Mouse (Mus musculus) left cerebral cortex, adult 18-20 months (tissue): ENCODE results near the gene Prkrip1. TPM values are rescaled to one million over a fixed set of nuclear protein-coding genes. Genes with fewer than 3 reads are reported as not detected.
A peak's percentile ranks its signal among the peaks of the same experiment; 100 is the strongest.
"Not testable (repeated sequence)": the region's sequence is repeated elsewhere in the genome, so short reads cannot be mapped to it uniquely, and the experiment has no call there.

ENCODE experiments used
- DNase-seq, 2 experiments: peaks; one replicate each; pipeline ENCODE4 v3.0.0; 2021 to 2022; ENCODE audit warnings: low spot score in 2 of 2, mixed read lengths in 1 of 2
- total RNA-seq, 2 experiments: library from RNA; stranded (reverse); gene quantifications; 2 replicates each; pipeline ENCODE4 v1.2.3; 2021

The Prkrip1 gene
- total RNA-seq, 2 experiments from 2014 or later: 36.2 to 40.7 TPM

DNA sequence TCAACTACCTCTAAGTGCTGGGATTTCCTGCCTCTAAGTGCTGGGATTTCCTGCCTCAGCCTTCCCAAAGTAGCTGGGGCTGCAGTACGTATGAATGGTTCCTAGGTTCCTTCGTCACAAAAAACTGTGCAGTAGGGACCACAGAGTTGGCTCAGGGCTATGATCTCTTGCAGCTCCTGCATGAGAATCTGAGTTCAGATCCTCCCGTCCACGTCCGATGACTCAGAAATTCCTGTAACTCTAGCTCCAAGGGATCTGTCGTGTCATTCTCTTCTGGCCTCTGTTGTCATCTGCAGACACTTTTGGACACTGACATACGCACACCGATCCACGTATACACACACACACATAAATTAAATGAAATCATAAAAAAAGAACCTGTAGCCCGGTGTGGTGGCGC lies 14.0 kb upstream of the Prkrip1 start:
- no peak for DNase-seq

DNA sequence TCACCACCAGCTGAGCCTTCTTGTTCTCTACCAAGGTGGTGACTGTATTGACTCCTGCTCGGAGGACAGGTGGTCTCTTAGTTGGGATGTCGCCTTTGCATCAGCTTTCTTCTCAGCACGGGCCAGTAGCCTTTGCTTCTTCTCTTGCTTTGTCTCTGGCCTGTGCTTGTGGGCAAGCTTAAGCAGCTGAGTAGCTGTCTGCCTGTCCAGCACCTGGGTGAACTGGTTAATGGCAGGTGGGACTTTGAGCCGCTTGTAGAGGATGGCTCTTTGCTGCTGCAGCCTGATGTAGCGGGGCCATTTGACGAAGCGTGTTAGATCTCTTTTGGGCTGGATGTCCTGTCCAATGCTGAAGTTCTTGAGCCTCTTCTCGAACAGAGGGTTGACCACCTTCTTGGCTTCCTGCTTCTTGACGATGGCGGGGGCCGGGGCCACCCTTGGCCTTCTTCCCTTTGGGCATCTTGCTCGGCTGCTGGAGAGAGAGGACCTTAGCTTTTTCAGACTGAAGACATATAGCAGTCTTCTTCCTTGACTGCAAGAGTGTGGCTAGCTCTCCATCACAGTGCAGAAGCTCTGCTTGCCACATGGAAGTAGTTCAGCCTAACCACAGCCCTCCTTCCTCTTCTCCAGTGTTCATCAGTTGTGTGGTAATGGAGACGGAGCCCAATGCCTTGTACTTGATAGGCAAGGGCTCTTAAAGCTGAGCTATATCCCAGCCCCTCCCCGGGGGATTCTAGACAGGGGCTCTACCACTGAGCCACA lies 12.8 kb upstream of the Prkrip1 start:
- not testable (repeated sequence) for DNase-seq

DNA sequence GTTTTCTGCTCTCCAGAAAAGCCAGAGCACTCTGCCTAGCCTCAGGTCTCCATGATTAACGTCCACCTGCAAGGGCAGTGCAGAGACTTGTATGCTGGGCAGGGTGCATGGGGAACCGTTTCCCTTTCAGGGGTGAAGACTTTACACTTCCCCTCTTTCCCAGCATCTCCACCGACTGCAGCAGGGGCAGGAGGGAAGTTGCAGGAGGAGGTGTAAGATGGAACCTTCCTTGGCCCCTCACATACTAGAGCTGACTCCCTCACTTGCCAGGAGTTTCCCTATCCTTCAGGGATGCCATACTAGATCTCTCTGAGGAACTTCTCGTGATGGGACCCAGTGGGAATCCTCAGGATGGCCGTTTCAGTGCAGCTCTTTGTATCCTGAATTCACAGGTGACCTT lies 11.8 kb upstream of the Prkrip1 start:
- no peak for DNase-seq

DNA sequence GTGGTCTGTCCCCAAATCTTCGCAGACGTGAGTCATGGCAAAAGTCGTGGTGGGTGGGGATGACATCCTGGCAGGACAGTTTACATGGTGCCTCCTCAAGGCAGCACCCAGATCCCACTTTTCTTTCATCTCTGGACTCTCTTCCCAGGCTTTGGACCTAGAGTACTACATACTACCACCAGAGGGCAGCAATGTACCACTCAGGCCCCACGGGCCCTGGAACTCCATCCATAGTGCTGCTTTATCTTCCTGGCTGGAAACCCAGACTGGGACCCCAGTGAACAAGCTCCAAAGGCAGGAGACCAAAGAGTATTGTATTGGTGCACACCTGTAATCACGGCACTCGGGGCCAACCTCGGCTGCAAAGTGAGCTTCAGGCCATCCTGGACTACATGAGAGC lies 3.1 kb upstream of the Prkrip1 start:
- peak; percentile 69 to 84 for DNase-seq

DNA sequence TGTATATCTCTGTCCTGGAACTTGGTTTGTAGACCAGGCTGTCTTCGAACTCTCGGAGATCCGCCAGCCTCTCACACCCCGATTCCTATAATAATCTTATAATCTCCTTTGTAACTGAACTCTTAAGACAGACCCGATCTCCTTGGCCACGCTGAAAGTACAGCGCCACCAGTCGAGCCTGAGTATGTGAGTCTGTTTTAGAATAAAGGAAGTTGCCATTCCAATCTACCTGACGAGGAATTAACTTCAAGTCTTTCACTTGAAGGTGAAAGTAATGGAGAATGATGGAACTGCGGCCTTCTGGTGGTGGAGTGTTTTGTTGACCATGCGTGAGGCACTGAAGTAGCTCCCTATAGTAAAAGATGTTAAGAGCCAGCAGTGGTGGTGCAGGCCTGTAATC lies 763 bp upstream of the Prkrip1 start:
- no peak for DNase-seq

DNA sequence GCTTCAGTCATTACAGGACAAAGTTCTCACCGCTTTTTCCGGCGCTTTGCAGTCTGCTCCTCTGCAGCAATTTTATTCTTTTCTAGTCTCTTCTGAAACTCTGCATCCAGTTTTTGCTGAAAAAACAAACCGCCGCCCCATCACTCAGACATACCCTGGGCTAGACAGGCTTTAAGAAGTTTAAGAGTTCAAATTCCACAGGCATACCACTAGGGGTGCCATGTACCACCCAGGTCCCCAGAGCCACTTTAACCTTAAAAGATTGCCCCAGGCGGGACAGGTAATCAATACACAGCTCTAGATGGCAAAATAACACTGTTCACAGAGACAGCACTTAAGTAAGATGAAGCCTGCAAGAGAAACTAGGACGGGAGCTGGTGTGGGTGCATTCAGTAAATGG lies 6.9 kb downstream of the Prkrip1 start:
- DNase-seq: no peak

DNA sequence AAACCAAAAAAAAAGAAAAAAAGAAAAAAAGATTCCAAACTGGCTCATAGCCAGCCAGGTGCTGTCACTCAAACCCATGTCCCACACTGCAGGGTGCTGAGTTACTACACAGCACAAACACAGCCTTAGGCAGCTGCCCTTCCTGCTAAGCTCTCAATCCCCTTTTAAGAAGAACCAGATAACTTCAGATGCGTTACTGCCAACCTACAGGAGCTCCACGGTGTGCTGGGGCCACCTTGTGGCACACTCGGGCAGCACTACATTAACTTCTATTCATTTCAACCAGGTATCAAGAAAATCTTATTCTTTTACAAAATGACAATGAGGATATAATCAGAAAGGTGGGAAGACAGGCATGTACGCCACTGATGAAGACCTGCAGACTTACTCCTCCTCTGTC lies 12.0 kb downstream of the Prkrip1 start:
- DNase-seq: peak; percentile 56

DNA sequence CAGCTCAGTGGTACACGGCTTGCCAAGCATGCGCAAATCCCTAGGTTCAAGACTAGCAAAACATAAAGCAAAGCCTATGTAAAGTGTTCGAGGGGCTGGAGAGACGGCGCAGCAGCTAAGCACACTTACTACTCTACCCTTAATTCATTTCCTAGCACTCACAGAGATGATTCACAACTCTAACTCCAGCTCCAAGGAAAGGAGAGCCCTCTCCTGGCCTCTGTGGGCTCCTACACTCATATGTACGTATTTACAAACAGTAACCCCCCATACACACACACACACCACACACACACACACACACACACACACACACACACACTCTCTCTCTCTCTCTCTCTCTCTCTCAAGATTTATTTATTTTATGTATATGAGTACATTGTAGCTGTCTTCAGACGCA lies 15.0 kb downstream of the Prkrip1 start:
- DNase-seq: no peak

DNA sequence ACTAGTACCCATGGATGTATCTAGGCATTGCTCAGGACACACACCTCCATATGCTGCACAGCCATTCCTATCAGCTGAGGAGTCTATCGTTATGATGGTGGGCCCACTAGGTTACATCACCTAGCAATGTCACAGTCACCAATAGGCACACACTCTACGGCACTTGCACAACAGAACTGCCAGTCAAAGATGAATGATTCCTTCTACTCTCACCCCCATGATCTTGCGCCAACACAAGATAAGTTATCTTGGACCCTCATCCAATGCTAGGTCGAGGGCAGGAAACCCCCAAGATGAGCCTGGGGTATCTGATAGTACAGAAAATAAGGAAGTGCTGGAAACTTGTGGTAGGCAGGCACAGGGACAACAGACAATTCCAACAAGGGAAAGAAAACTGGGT lies 15.9 kb downstream of the Prkrip1 start:
- no peak for DNase-seq

DNA sequence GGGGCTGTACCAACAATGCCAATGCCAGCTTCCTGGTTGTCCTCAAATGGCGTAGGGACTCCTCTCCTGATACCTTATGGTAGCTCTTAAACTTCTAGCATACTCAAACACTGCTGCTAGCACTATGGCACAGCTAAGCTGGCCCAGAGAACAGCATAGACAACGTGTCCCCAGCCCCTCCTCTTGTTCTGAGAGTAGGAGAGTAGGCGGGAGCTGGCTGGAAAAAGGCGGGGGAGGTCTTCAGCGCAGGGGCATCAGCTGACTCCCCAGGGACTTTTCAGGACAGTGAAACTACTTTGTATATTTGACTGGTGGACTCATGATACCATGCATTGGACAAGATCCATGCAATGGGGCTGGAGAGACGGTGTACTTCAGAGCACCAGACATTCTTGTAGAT lies 16.7 kb downstream of the Prkrip1 start:
- DNase-seq: peak; percentile 52 to 67

DNA sequence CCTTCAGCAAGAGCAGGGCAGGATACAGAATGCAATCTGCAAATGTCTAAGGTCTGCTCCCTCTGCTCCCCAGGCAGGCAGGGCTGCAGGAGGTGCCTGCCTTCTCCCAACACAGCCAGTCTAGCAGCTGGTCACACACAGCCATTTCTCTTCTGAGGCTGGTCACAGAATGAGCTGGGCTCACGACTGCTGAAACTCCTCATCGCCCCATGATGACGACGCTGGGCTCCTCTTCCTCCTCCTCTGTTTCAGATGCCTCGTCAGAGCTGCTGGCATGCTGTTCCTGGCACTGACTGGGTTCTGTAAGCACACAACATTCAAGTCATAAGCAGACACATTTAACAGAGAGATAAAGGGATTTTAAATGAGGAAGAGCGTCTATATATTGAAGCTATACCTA lies 17.6 kb downstream of the Prkrip1 start:
- DNase-seq: peak; percentile 19 to 21

DNA sequence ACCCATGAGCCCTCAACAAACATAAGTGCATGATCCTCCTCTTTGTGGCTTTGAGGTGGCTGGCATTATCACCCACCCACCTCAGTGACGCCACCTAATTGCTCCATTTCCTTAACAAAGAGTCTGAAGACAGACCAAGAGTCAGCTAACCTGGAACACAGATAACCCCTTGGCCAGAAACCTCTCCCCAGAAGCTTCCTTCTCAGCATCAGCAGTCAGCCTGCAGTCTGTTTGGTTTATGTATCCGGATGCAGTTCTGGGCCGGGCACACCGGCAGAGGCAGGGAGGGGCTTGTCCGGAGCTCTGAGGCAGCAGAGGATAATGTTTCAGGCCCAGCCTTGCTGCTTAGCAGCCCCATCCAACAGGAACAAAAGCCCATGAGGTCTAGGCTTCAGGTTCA lies 19.2 kb downstream of the Prkrip1 start:
- no peak for DNase-seq

DNA sequence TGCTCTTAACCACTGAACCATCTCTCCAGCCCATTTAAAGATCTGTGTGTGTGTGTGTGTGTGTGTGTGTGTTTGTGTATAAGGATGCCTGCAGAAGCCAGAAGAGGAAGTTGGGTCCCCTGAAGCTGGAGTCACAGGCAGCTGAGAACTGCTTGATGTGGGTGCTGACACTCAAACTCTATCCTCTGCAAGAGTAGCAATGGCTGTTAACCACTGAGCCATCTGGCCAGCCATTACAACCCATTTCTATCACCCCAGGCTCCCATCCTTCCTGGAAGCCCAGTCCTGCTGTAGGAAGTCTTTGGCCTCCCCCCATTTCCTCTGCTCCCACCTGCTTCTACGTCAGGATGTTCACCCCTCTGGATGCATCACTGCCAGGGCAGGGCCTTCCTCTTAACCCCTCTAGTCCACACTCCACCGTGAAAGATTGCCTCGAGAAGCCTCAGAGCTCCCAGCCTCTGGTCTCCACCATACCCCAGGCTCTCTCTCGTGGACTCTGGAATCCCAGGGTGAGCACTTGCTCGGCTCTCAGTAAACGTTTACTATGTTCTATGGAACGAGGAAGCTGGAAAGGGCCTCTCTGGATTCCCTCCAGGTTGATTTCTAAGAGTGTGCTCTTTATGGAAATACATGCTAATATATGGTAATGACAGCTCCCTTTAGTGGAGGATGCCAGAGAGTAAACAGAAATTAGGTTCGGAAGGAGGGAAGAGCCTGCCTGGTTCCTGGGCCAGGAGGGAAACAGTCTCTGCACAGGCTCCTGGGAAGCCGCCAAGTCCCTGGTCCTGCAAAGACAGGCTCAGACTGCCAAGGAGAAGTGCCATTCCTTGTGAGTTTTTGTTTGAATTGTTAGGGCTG lies 24.9 kb downstream of the Prkrip1 start:
- DNase-seq: peak; percentile 65 to 79

DNA sequence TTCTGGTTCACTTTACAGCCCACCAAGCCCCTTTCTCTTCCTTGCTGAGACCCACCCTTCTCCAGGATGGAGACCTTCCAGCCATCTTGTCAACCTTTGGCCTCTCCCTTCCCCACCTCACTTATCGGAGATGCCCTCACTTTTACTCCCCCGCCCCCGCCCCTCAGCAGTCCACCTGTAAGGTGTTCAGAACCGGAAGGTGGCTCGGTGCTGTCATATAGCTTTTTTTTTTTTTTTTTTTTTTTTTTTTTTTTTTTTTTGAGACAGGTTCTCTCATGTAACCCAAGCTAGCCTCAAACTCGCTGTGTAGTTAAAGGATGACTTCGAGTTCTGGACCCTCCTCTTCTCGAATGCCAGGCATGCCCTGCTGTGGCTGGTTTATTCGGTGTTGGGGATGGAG lies 25.8 kb downstream of the Prkrip1 start:
- DNase-seq: no peak

DNA sequence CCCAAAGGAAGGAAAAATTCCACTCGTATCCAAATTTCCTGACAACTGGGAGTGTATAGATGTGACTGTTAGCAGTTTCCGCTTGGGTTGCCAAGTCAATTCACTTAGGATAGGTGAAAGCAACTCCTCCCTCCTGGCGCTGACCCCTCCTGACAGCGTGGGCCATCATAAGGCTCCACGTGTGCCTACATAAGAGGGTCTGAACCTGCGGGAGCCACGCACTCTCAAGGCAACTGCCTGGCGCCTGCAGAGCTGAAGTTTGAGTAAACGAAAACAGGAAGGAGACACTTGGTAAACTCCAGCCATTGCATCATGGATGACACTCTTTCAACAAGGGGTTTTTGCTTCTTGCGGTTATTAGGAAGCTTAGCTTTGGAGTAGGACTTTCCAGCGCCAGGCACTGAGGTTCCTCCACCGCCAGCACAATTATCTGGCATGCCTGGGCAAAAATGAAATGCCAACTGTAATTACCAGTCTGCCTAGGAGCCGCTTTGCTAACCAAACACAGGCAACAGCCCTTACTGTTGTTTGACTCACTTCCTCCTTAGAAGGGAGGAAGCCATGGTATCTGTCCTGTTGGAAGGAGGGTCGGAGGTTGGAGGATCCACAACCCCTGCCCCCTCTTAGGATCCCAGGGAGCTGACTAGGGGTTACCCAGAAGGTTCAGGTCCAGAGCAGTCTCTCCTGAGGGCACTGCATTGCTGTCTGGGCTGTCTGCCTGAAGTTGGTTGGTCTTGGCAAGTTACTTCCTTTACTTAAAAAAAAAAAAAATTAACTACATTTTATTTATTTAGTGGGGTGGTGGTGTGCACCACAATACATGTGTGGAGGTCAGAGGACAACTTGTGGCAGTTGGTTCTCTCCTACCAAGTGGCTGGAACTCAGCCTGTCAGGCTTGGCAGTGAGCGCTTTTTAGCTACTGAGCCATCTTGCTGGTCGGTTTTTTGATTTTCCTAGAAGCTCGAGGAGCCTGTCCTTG lies 27.1 kb downstream of the Prkrip1 start:
- DNase-seq: no peak

DNA sequence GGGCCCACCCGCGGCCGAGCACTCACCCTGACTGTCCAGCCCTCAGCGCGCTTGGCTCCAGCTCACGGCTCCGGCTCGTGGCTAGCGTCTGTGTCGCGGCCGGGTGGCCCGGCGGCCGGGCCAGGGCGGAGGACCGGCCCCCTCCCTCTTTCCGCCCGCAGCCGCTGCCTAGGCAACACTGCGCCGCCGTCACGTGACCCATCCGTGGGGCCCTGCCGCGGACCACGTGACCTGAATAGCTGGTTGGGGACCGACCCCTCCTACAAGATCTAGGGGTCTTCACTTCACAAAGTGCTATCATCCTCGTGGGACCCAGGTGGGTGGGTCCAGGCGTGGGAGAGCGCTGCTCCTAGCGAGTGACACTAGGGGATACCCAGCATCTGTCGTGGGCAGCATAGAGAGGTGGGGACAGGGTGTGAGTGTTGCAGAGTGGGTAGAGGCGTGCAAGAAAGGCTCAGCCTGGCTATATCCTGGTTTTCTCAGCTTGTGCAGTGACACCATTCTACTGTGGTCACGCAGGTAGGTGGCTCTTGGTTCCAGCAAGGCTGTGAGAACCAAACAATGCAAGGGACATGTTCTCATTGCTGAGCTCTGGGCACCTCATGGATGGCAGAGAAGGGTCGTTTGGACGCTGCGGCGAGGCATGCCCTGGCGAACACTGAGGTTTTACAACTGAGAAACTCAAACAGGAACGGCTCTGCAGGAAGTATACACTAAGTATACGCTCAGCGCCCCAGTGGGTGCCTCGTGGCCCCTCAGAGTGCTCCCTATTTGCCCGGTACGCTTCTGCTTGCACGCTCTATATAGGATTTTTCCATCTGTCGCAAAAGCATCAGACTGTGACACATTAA lies 28.0 kb downstream of the Prkrip1 start, which contains the start of gene Orai2:
Gene Orai2, minus strand, starts transcription at position 202 of the 851 bp plus-strand sequence.
- DNase-seq: peak; percentile 77 to 86

DNA sequence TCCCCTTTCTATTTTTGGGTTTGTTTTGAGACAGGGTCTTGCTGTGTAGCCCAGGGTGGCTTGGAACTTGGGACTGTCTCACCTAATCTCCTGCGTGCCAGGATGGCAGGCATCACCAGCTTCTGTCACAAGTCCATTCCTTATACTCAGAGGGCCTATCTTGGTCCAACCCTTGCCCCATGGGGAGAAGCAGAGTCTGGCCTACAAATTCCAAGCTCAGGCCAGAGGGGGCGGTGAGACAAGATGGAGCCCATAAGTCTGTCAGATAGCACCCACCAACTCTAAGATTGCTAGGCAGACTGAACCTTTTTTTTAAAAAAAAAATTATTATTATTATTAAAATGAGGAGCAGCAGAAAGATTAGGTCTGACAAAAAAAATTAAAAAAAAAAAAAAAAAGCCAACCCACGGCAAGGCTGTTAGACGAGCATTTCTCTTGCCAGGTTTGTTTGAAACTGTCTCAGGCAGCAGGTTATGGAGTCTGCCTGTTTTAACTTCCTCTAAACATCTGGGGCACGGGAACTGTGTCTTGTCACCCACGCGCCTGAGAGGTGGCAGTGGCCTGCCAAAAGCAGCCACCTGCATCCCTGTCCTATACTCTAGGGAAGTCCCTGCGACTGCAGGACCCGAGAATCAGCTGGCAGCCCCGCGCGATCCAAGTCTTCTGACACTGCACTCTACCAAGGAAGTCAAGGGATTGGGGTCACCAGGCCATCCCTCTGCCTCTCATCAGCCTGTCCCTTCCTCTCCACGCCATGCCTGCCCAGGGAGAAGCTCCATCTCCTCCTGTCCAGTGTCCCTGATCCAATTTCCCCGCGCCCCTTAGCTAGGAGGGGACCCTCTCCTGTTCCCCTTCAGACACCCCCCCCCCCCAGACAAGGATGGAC lies 28.9 kb downstream of the Prkrip1 start:
- DNase-seq: peak; percentile 38 to 45

DNA sequence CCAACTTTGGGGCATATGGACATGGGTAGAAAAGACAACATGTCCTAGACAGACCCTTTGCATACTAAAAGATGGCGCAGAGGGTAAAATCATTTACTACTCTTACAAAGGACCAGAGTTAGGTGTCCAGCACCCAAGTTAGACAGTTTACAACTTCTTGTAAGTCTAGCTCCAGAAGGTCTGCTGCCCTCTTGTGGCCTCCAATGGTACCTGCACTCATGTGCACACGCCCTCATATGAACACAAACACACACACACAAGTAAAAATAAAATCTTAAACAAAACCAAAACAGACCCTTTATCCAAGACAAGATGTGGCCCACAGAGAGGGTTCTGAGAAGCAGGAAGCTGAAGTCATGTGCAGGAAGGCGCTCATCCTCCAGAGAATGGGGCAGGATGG lies 30.7 kb downstream of the Prkrip1 start:
- no peak for DNase-seq

DNA sequence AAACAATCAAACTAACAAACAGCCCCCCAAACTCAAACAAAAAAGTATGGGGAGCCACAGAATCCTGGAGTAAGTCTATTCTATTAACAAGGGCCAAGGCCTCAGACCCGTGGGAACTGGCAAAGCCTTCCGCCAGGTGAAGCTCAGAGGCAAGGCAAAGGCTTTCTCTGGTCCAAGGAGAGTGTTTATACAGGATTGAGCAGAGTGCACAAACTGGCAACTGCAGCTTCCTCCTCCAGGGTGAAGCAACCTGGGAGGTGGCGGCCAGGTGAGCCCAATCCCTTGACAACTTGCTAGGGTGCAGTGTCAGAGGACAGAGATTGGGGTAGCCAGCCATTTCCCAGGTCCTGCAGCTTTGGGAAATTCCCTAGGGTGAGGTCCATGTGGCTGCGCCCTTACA lies 31.5 kb downstream of the Prkrip1 start:
- DNase-seq: no peak
